Mouse (Mus musculus) gastrocnemius, postnatal 36 days (tissue): Measurements from ENCODE around the gene Glt1d1. TPM values are rescaled to one million over a fixed set of nuclear protein-coding genes. Genes with fewer than 3 reads are reported as not detected.

ENCODE experiments used
- DNase-seq, 2 experiments: peaks; one replicate each; pipeline ENCODE4 v3.0.0; 2022
- intact Hi-C: fragments of 180-260 bp; cut with DNase I; formaldehyde crosslinking; loops from one replicate; pipeline ENCODE4 v1.15.1; 2025
- long read RNA-seq, 2 experiments: library from polyadenylated mRNA; stranded (forward); transcript quantifications; one replicate each; pipeline ENCODE4 v2.0.0; 2021
- total RNA-seq, 2 experiments: library from RNA; stranded (reverse); gene quantifications; 2 replicates each; pipeline ENCODE4 v1.2.3; 2021

Glt1d1 gene
- not detected for total RNA-seq
- long read RNA-seq, experiment 1 = 0 reads
- long read RNA-seq, experiment 2 = 0 reads

- intact Hi-C loops = no loop called here
- DNase-seq = no peak
Observed at GRCm38 (mm10) chr5:127632167-127633145, at the start of gene Glt1d1, which contains the start of gene Slc15a4. TSS of gene Glt1d1 (plus strand) at chr5:127632262. TSS of gene Slc15a4 (minus strand) at chr5:127632897.

GRCm38 (mm10) chr5:127583658-127584057, 48.4 kb upstream of the Glt1d1 start:
- intact Hi-C loops = no loop called here
- no peak for DNase-seq

- intact Hi-C loops = no loop called here
Observed at GRCm38 (mm10) chr5:127587854-127588253, 44.2 kb upstream of the Glt1d1 start.

GRCm38 (mm10) chr5:127592406-127592805, 39.7 kb upstream of the Glt1d1 start:
- no peak for DNase-seq
- intact Hi-C loops = loop anchor here (5.0 kb wide), 1 partner anchor 55 kb away; no protein-coding TSS in a partner anchor

More at GRCm38 (mm10) chr5:127587854-127588253, 44.2 kb upstream of the Glt1d1 start:
- no peak for DNase-seq

- intact Hi-C loops = loop anchor here (5.0 kb wide), 1 partner anchor 54 kb away; no protein-coding TSS in a partner anchor
- no peak for DNase-seq
Observed at GRCm38 (mm10) chr5:127592854-127593253, 39.2 kb upstream of the Glt1d1 start.

GRCm38 (mm10) chr5:127595676-127596075, 36.4 kb upstream of the Glt1d1 start:
- DNase-seq = no peak
- intact Hi-C loops = no loop called here

- intact Hi-C loops = no loop called here
- DNase-seq = no peak
Observed at GRCm38 (mm10) chr5:127596862-127597261, 35.2 kb upstream of the Glt1d1 start.

- no peak for DNase-seq
- intact Hi-C loops = no loop called here
Observed at GRCm38 (mm10) chr5:127602996-127603395, 29.1 kb upstream of the Glt1d1 start.

- intact Hi-C loops = no loop called here
- no peak for DNase-seq
Observed at GRCm38 (mm10) chr5:127607507-127607906, 24.6 kb upstream of the Glt1d1 start.

GRCm38 (mm10) chr5:127609191-127609714, 22.8 kb upstream of the Glt1d1 start:
- intact Hi-C loops = no loop called here
- no peak for DNase-seq

GRCm38 (mm10) chr5:127610787-127611509, 21.1 kb upstream of the Glt1d1 start:
- peak in 1 of 2 experiments; percentile 43 for DNase-seq
- intact Hi-C loops = no loop called here

- no peak for DNase-seq
- intact Hi-C loops = no loop called here
Observed at GRCm38 (mm10) chr5:127611881-127612280, 20.2 kb upstream of the Glt1d1 start.

GRCm38 (mm10) chr5:127612397-127612796, 19.7 kb upstream of the Glt1d1 start:
- intact Hi-C loops = no loop called here
- no peak for DNase-seq

- DNase-seq = no peak
- intact Hi-C loops = no loop called here
Observed at GRCm38 (mm10) chr5:127615459-127615858, 16.6 kb upstream of the Glt1d1 start.

- no peak for DNase-seq
- intact Hi-C loops = no loop called here
Observed at GRCm38 (mm10) chr5:127616151-127616550, 15.9 kb upstream of the Glt1d1 start.

- intact Hi-C loops = no loop called here
- peak; percentile 97 to 98 for DNase-seq
Observed at GRCm38 (mm10) chr5:127616884-127617635, 15.0 kb upstream of the Glt1d1 start.

GRCm38 (mm10) chr5:127618834-127619233, 13.2 kb upstream of the Glt1d1 start:
- no peak for DNase-seq
- intact Hi-C loops = no loop called here

GRCm38 (mm10) chr5:127620371-127620770, 11.7 kb upstream of the Glt1d1 start:
- DNase-seq = no peak
- intact Hi-C loops = no loop called here

GRCm38 (mm10) chr5:127621108-127621507, 11.0 kb upstream of the Glt1d1 start:
- intact Hi-C loops = no loop called here

More at GRCm38 (mm10) chr5:127621108-127621507, 11.0 kb upstream of the Glt1d1 start:
- no peak for DNase-seq
